Mouse (Mus musculus) liver, postnatal 0 days (tissue): ENCODE results near the gene Ahr. TPM values are rescaled to one million over a fixed set of nuclear protein-coding genes. Genes with fewer than 3 reads are reported as not detected.

ENCODE experiments used
- ATAC-seq: fragments of 200-750 bp; cut with Nextera tagmentation; 2 replicates; pipeline ENCODE4 v1.8.0; 2017; ENCODE audit warnings: mild to moderate bottlenecking, moderate library complexity
- DNase-seq: peaks from one replicate; pipeline ENCODE4 v3.0.0-alpha.2; 2016
- H3K27ac ChIP-seq: fragments of 300-500 bp; sonication (generic); 2 replicates; pipeline ENCODE4 v1.5.1; 2014; ENCODE audit warnings: antibody characterized with exemption, moderate library complexity, mild to moderate bottlenecking, low read depth
- H3K27me3 ChIP-seq: fragments of 300-500 bp; sonication (generic); 2 replicates; pipeline ENCODE4 v1.6.1; 2014; ENCODE audit warnings: low read length, control low read depth, mixed read lengths; ENCODE audit not compliant: insufficient read depth
- H3K36me3 ChIP-seq: fragments of 300-500 bp; sonication (generic); replicated peaks from 2 replicates; pipeline ENCODE4 v1.6.1; 2014; ENCODE audit warnings: mild to moderate bottlenecking, control low read depth, low read length, moderate library complexity, mixed read lengths; ENCODE audit not compliant: insufficient read depth
- H3K4me1 ChIP-seq: fragments of 300-500 bp; sonication (generic); 2 replicates; pipeline ENCODE4 v1.6.1; 2014; ENCODE audit warnings: antibody characterized with exemption, mild to moderate bottlenecking, control low read depth; ENCODE audit not compliant: insufficient read depth
- H3K4me2 ChIP-seq: fragments of 300-500 bp; sonication (generic); 2 replicates; pipeline ENCODE4 v1.6.1; 2014; ENCODE audit warnings: low read depth, mild to moderate bottlenecking, low read length, moderate library complexity, mixed read lengths
- H3K4me3 ChIP-seq: fragments of 300-500 bp; sonication (generic); 2 replicates; pipeline ENCODE4 v1.5.1; 2014; ENCODE audit warnings: low read depth, low read length
- H3K9ac ChIP-seq: fragments of 300-500 bp; sonication (generic); replicated peaks from 2 replicates; pipeline ENCODE4 v1.6.1; 2014; ENCODE audit warnings: mild to moderate bottlenecking, moderate library complexity
- H3K9me3 ChIP-seq: fragments of 300-500 bp; sonication (generic); 2 replicates; pipeline ENCODE4 v1.6.1; 2016; ENCODE audit warnings: mild to moderate bottlenecking, control low read depth, low read length, mixed read lengths
- CTCF ChIP-seq: sonication (generic); IDR thresholded peaks from 2 replicates; pipeline ENCODE4 v1.5.1; 2016; ENCODE audit warnings: antibody characterized with exemption, low read depth
- EP300 ChIP-seq: IDR thresholded peaks from 2 replicates; pipeline ENCODE4 v1.6.1; 2016; ENCODE audit warnings: antibody characterized with exemption, low read depth, mild to moderate bottlenecking
- WGBS: fragments of 180-500 bp; shearing (Covaris S2); extraction: QIAGEN DNeasy Blood & Tissue Kit; methylation state at CpG from one replicate; pipeline ENCODE4 v1.1.7; 2014; ENCODE audit not compliant: insufficient replicate concordance; 5-methylcytosine and 5-hydroxymethylcytosine counted together
- polyA plus RNA-seq: library from polyadenylated mRNA; unstranded; fragments of >200 nt; fragmentation: Nextera tagmentation; extraction: Ambion mirVana; gene quantifications from 2 replicates; pipeline ENCODE4 v1.2.1, GENCODE M21; 2015

The Ahr gene
- polyA plus RNA-seq, 1 experiment from 2014 or later: 6.2 TPM

DNA sequence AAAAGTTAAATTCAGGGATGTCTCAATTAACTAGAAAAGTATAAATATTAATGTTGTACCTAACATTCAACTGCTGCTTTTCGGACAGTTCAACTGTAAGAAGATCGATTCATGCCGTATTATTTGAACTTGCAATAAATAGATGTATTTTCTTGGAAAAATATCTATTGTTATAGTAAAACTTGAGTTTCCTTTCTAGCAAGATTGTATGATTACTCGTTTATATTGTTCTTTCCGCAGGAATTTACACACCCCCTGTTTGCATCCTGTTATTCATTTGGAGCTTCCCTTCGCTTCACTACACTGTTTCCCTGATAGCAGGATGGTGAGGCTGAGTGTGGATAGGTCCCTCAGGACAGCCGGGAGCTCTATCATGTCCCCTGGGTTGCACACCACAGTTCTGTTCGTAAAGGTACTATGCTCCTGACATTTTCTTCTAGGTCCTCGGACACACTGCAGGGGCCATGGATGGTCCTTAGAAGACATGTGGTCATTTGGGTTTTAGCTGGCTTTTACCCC lies 12.2 kb downstream of the Ahr start:
- 75% methylated on average over 9 of the region's 9 CpGs for WGBS

GRCm38 (mm10) chr12:35515621-35516020 lies 19.2 kb downstream of the Ahr start:
- no peak overlapping the region for H3K4me3 ChIP-seq
- peaks cover 20% of the 10 kb centered on the region for H3K36me3 ChIP-seq
- no peak overlapping the region for H3K4me2 ChIP-seq
- ATAC-seq (no peak), DNase-seq (no peak)
- H3K27me3 ChIP-seq: no peaks in the 10 kb centered on the region
- H3K4me1 ChIP-seq: no peaks in the 10 kb centered on the region
- no peak for TF ChIP-seq CTCF
- TF ChIP-seq EP300: peak; percentile 21; the same call in 1 of the 2 replicates
- WGBS: 59% methylated on average over 3 of the region's 3 CpGs
- no peaks in the 10 kb centered on the region for H3K9me3 ChIP-seq
- no peak overlapping the region for H3K9ac ChIP-seq
- H3K27ac ChIP-seq: peak overlapping the region; percentile 26; the same call in 1 of the 2 replicates

More for the DNA sequence above, 12.2 kb downstream of the Ahr start:
- Histone ChIP-seq H3K4me1 (peaks cover 5% of the 10 kb centered on the region), H3K27me3 (no peaks in the 10 kb centered on the region), H3K36me3 (peaks cover 24% of the 10 kb centered on the region), H3K4me2 (no peak overlapping the region), H3K9me3 (no peaks in the 10 kb centered on the region), H3K4me3 (no peak overlapping the region), H3K9ac (no peak overlapping the region), H3K27ac (no peak overlapping the region)
- DNase-seq (no peak), ATAC-seq (no peak)
- TF ChIP-seq CTCF (no peak), EP300 (no peak)

DNA sequence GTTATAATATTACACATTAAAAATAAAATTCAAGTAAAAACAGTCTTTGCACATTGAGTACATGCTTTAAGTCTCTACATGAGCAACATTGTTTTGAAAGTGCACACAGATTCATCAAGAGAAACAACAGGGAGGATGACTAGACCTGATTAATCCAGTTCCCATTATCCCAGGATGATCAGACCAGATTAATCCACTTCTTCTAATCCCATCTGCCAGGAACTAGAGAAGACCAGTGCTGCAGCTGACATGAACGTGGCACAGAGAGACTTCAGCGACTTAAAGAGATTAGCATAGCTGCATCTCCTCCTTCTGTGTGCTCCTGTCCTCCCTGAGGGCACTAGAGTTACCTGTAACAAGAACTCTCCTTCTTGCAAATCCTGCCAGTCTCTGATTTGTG lies 20.2 kb downstream of the Ahr start:
- no peak for ATAC-seq

DNA sequence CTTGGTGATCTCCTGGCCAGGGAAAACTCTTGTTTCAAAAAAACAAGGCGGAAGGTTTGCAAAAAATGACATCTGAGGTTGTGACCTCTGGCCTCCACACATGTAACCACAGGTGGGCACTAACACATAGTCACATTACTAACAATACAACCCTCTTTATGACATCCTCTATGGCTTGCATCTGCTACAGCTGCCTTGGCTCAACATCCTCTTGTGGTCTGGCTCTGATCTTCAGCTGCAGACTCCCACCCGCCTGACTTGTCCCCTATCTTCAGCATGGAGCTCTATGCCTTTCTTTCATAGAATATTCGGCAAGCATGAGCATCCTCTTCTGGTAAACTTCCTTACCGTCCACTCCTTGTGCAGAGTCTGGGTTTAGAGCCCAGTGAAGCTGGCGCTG lies 24.1 kb downstream of the Ahr start:
- no peaks in the 10 kb centered on the region for H3K4me1 ChIP-seq
- H3K4me2 ChIP-seq: no peak overlapping the region
- H3K36me3 ChIP-seq: peaks cover 28% of the 10 kb centered on the region
- H3K9ac ChIP-seq: no peak overlapping the region
- no peak overlapping the region for H3K27ac ChIP-seq
- H3K9me3 ChIP-seq: no peaks in the 10 kb centered on the region
- TF ChIP-seq EP300: no peak
- ATAC-seq: no peak
- DNase-seq: no peak
- no peaks in the 10 kb centered on the region for H3K27me3 ChIP-seq
- WGBS: 81% methylated on average over 5 of the region's 5 CpGs
- no peak overlapping the region for H3K4me3 ChIP-seq

More for the DNA sequence above, 20.2 kb downstream of the Ahr start:
- no peak for TF ChIP-seq CTCF
- TF ChIP-seq EP300: no peak
- Histone ChIP-seq H3K4me2 (no peak overlapping the region), H3K27ac (no peak overlapping the region), H3K4me1 (no peaks in the 10 kb centered on the region), H3K27me3 (no peaks in the 10 kb centered on the region), H3K4me3 (no peak overlapping the region), H3K9me3 (no peaks in the 10 kb centered on the region), H3K36me3 (peaks cover 20% of the 10 kb centered on the region), H3K9ac (no peak overlapping the region)
- WGBS: 65% methylated on average over 2 of the region's 2 CpGs
- no peak for DNase-seq

- peak overlapping the region; percentile 51; the same call in 1 of the 2 replicates for H3K27ac ChIP-seq
- H3K36me3 ChIP-seq: peaks cover 31% of the 10 kb centered on the region
- no peaks in the 10 kb centered on the region for H3K27me3 ChIP-seq
- TF ChIP-seq EP300 (peak; percentile 83), CTCF (no peak)
- peak; percentile 23 for DNase-seq
- H3K4me3 ChIP-seq: no peak overlapping the region
- peak; percentile 92 for ATAC-seq
- 86% methylated on average over 2 of the region's 2 CpGs for WGBS
- H3K4me1 ChIP-seq: no peaks in the 10 kb centered on the region
- no peak overlapping the region for H3K4me2 ChIP-seq
- H3K9me3 ChIP-seq: no peaks in the 10 kb centered on the region
- H3K9ac ChIP-seq: no peak overlapping the region
Measured at GRCm38 (mm10) chr12:35506383-35506782, 28.5 kb downstream of the Ahr start.

- Histone ChIP-seq H3K9ac (no peak overlapping the region), H3K4me2 (no peak overlapping the region), H3K36me3 (peaks cover 29% of the 10 kb centered on the region), H3K27me3 (no peaks in the 10 kb centered on the region), H3K27ac (no peak overlapping the region), H3K4me3 (no peak overlapping the region), H3K4me1 (no peaks in the 10 kb centered on the region), H3K9me3 (no peaks in the 10 kb centered on the region)
- TF ChIP-seq EP300: no peak
- no peak for TF ChIP-seq CTCF
- no peak for DNase-seq
- 83% methylated on average over 15 of the region's 15 CpGs for WGBS
- ATAC-seq: no peak
Measured at GRCm38 (mm10) chr12:35504081-35504480, 30.8 kb downstream of the Ahr start.

DNA sequence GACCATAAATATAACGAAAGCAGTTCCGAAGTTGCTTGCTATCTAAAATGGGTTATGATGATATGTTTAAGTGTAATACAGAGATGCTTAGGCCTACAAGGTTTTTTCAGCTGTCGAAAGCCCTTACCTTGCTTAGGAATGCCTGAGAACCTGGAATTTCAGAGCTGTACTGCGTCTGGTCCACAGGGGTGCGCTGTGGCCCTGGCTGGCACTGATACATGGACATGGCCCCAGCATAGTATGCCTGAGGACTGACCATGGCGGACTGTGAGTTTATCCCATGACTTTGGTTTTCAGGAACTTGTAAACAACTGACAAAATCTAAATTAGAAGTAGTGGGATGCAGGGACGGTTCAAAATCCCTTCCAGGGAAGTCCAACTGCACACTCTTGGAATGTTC lies 31.3 kb downstream of the Ahr start:
- Histone ChIP-seq H3K27me3 (no peaks in the 10 kb centered on the region), H3K9me3 (no peaks in the 10 kb centered on the region), H3K4me1 (no peaks in the 10 kb centered on the region), H3K4me2 (no peak overlapping the region), H3K4me3 (no peak overlapping the region), H3K27ac (no peak overlapping the region), H3K9ac (no peak overlapping the region), H3K36me3 (peaks cover 29% of the 10 kb centered on the region)
- WGBS: 82% methylated on average over 7 of the region's 7 CpGs
- ATAC-seq (no peak), DNase-seq (peak; percentile 30)
- TF ChIP-seq CTCF (peak; percentile 59), EP300 (no peak)
